Mouse (Mus musculus): Measurements from ENCODE around the gene Gipr. TPM values are rescaled to one million over a fixed set of nuclear protein-coding genes. Genes with fewer than 3 reads are reported as not detected.
"Not testable (repeated sequence)": the region's sequence is repeated elsewhere in the genome, so short reads cannot be mapped to it uniquely, and the experiment has no call there.

Gene Gipr
- polyA plus RNA-seq, 1 experiment from 2014 or later = 2.0 TPM

- H3K27ac ChIP-seq = no peak overlapping the region
- H3K4me2 ChIP-seq (replicated peaks) = no peak overlapping the region
- H3K4me3 ChIP-seq = no peak overlapping the region
- peaks cover 48% of the 10 kb centered on the region for H3K27me3 ChIP-seq
- ATAC-seq (ENCODE audit: low FRiP score) = no peak
- H3K9ac ChIP-seq = peak overlapping the region; percentile 38; the same call in 1 of the 2 replicates
- H3K9me3 ChIP-seq (replicated peaks) = no peaks in the 10 kb centered on the region
- peaks cover 7% of the 10 kb centered on the region for H3K36me3 ChIP-seq
- H3K4me1 ChIP-seq = peaks cover 21% of the 10 kb centered on the region
- 14% methylated on average over 18 of the region's 18 CpGs for WGBS
Observed at GRCm38 (mm10) chr7:19159411-19159810, 6.5 kb downstream of the Gipr start.

GRCm38 (mm10) chr7:19158601-19159000, 7.3 kb downstream of the Gipr start:
- Histone ChIP-seq H3K4me1 (peaks cover 14% of the 10 kb centered on the region), H3K4me3 (no peak overlapping the region)

GRCm38 (mm10) chr7:19157160-19157800, 8.6 kb downstream of the Gipr start:
- peak overlapping the region; percentile 38; the same call in 1 of the 2 replicates for H3K9ac ChIP-seq
- H3K4me3 ChIP-seq = peak overlapping the region; percentile 17; the same call in 1 of the 2 replicates
- peaks cover 14% of the 10 kb centered on the region for H3K4me1 ChIP-seq
- WGBS = 6% methylated on average over 30 of the region's 30 CpGs
- H3K27ac ChIP-seq = peak overlapping the region; percentile 77
- H3K4me2 ChIP-seq (replicated peaks) = peak overlapping the region; percentile 50
- H3K9me3 ChIP-seq (replicated peaks) = no peaks in the 10 kb centered on the region
- peak; percentile 74 for ATAC-seq (ENCODE audit: low FRiP score)
- H3K36me3 ChIP-seq = peaks cover 26% of the 10 kb centered on the region
- peaks cover 27% of the 10 kb centered on the region for H3K27me3 ChIP-seq

More at GRCm38 (mm10) chr7:19158601-19159000, 7.3 kb downstream of the Gipr start:
- Histone ChIP-seq H3K9me3 (replicated peaks) (no peaks in the 10 kb centered on the region), H3K9ac (no peak overlapping the region), H3K27me3 (peaks cover 40% of the 10 kb centered on the region), H3K36me3 (peaks cover 15% of the 10 kb centered on the region), H3K4me2 (replicated peaks) (no peak overlapping the region), H3K27ac (no peak overlapping the region)
- WGBS = 62% methylated on average over 11 of the region's 11 CpGs
- ATAC-seq (ENCODE audit: low FRiP score) = no peak

- H3K27ac ChIP-seq = no peak overlapping the region
- no peak for ATAC-seq (ENCODE audit: low FRiP score)
- H3K9me3 ChIP-seq (replicated peaks) = no peaks in the 10 kb centered on the region
- peaks cover 26% of the 10 kb centered on the region for H3K27me3 ChIP-seq
- no peak overlapping the region for H3K4me3 ChIP-seq
- WGBS = 62% methylated on average over 13 of the region's 13 CpGs
- peaks cover 16% of the 10 kb centered on the region for H3K4me1 ChIP-seq
- peaks cover 34% of the 10 kb centered on the region for H3K36me3 ChIP-seq
- H3K9ac ChIP-seq = no peak overlapping the region; the same call in 1 of the 2 replicates
- H3K4me2 ChIP-seq (replicated peaks) = no peak overlapping the region
Observed at GRCm38 (mm10) chr7:19155825-19156475, 10.0 kb downstream of the Gipr start.

GRCm38 (mm10) chr7:19154796-19155195, 11.1 kb downstream of the Gipr start:
- peaks cover 15% of the 10 kb centered on the region for H3K27me3 ChIP-seq
- 82% methylated on average over 8 of the region's 8 CpGs for WGBS
- no peaks in the 10 kb centered on the region for H3K9me3 ChIP-seq (replicated peaks)
- peaks cover 18% of the 10 kb centered on the region for H3K4me1 ChIP-seq
- no peak for ATAC-seq (ENCODE audit: low FRiP score)
- peaks cover 34% of the 10 kb centered on the region for H3K36me3 ChIP-seq
- no peak overlapping the region for H3K27ac ChIP-seq
- no peak overlapping the region for H3K4me2 ChIP-seq (replicated peaks)
- H3K9ac ChIP-seq = no peak overlapping the region
- H3K4me3 ChIP-seq = no peak overlapping the region

GRCm38 (mm10) chr7:19151121-19151520, 14.8 kb downstream of the Gipr start:
- Histone ChIP-seq H3K4me3 (peak overlapping the region; percentile 60; the same call in 1 of the 2 replicates), H3K4me1 (peaks cover 24% of the 10 kb centered on the region), H3K36me3 (peaks cover 41% of the 10 kb centered on the region)
- H3K9ac ChIP-seq; H3K9me3 ChIP-seq (replicated peaks); ATAC-seq (ENCODE audit: low FRiP score); H3K27ac ChIP-seq; H3K4me2 ChIP-seq (replicated peaks); H3K27me3 ChIP-seq: not testable (repeated sequence)
- 93% methylated on average over 10 of the region's 10 CpGs for WGBS

GRCm38 (mm10) chr7:19149626-19150025, 16.3 kb downstream of the Gipr start, which contains the start of gene Snrpd2:
Gene Snrpd2 (plus strand): TSS chr7:19149722.
- peak; percentile 92 for ATAC-seq (ENCODE audit: low FRiP score)
- H3K4me2 ChIP-seq (replicated peaks) = peak within 1 kb of the TSS; percentile 66
- H3K27ac ChIP-seq = peak within 1 kb of the TSS; percentile 86
- H3K4me3 ChIP-seq = peak within 1 kb of the TSS; percentile 60
- no peaks in the 10 kb centered on the region for H3K9me3 ChIP-seq (replicated peaks)
- peaks cover 40% of the 10 kb centered on the region for H3K36me3 ChIP-seq
- no peaks in the 10 kb centered on the region for H3K27me3 ChIP-seq
- H3K4me1 ChIP-seq = peaks cover 24% of the 10 kb centered on the region
- 0% methylated on average over 24 of the region's 24 CpGs for WGBS
- H3K9ac ChIP-seq = peak within 1 kb of the TSS; percentile 73

GRCm38 (mm10) chr7:19148875-19149541, 16.9 kb downstream of the Gipr start, which contains the start of gene Qpctl:
Gene Qpctl (minus strand): TSS chr7:19149291.
- WGBS = under 1% methylated on average over 43 of the region's 43 CpGs
- Histone ChIP-seq H3K27me3 (no peaks in the 10 kb centered on the region), H3K4me1 (peaks cover 24% of the 10 kb centered on the region), H3K4me2 (replicated peaks) (peak within 1 kb of the TSS; percentile 66), H3K4me3 (peak within 1 kb of the TSS; percentile 60), H3K27ac (peak within 1 kb of the TSS; percentile 86), H3K9me3 (replicated peaks) (no peaks in the 10 kb centered on the region), H3K36me3 (peaks cover 34% of the 10 kb centered on the region), H3K9ac (peak within 1 kb of the TSS; percentile 73)
- peak; percentile 98 for ATAC-seq (ENCODE audit: low FRiP score)

GRCm38 (mm10) chr7:19148180-19148874, 17.6 kb downstream of the Gipr start:
- no peak for ATAC-seq (ENCODE audit: low FRiP score)
- peak overlapping the region; percentile 66 for H3K4me2 ChIP-seq (replicated peaks)
- 13% methylated on average over 20 of the region's 20 CpGs for WGBS
- no peaks in the 10 kb centered on the region for H3K9me3 ChIP-seq (replicated peaks)
- H3K27ac ChIP-seq = peak overlapping the region; percentile 86
- H3K4me3 ChIP-seq = peak overlapping the region; percentile 60
- peak overlapping the region; percentile 73 for H3K9ac ChIP-seq
- H3K27me3 ChIP-seq = no peaks in the 10 kb centered on the region
- peaks cover 24% of the 10 kb centered on the region for H3K4me1 ChIP-seq
- peaks cover 27% of the 10 kb centered on the region for H3K36me3 ChIP-seq

- 62% methylated on average over 6 of the region's 6 CpGs for WGBS
- H3K4me3 ChIP-seq = peak overlapping the region; percentile 60; the same call in 1 of the 2 replicates
Observed at GRCm38 (mm10) chr7:19147497-19148045, 18.4 kb downstream of the Gipr start.

GRCm38 (mm10) chr7:19146793-19147192, 19.1 kb downstream of the Gipr start:
- H3K27ac ChIP-seq = no peak overlapping the region
- peaks cover 24% of the 10 kb centered on the region for H3K36me3 ChIP-seq
- 89% methylated on average over 10 of the region's 10 CpGs for WGBS
- ATAC-seq (ENCODE audit: low FRiP score) = no peak
- no peak overlapping the region for H3K9ac ChIP-seq
- peaks cover 24% of the 10 kb centered on the region for H3K4me1 ChIP-seq
- H3K4me2 ChIP-seq (replicated peaks) = no peak overlapping the region
- no peak overlapping the region for H3K4me3 ChIP-seq
- no peaks in the 10 kb centered on the region for H3K27me3 ChIP-seq
- no peaks in the 10 kb centered on the region for H3K9me3 ChIP-seq (replicated peaks)

More at GRCm38 (mm10) chr7:19147497-19148045, 18.4 kb downstream of the Gipr start:
- Histone ChIP-seq H3K36me3 (peaks cover 22% of the 10 kb centered on the region), H3K4me2 (replicated peaks) (peak overlapping the region; percentile 66), H3K9ac (peak overlapping the region; percentile 9; the same call in 1 of the 2 replicates), H3K9me3 (replicated peaks) (no peaks in the 10 kb centered on the region), H3K27me3 (no peaks in the 10 kb centered on the region), H3K4me1 (peaks cover 24% of the 10 kb centered on the region), H3K27ac (no peak overlapping the region)
- no peak for ATAC-seq (ENCODE audit: low FRiP score)

All from hindbrain, embryonic 12.5 days (tissue).